Mouse (Mus musculus) splenic B cell, adult 2 months (primary cell): Measurements from ENCODE around the gene Ier2.

ENCODE experiments used
- DNase-seq: peaks from one replicate; pipeline ENCODE4 v3.0.0-alpha.2; 2011; ENCODE audit warnings: low read depth, low spot score
- H3K27me3 ChIP-seq: 2 replicates; pipeline ENCODE4 v1.6.1; 2012; ENCODE audit warnings: mild to moderate bottlenecking, low read length, moderate library complexity, mixed read lengths; ENCODE audit not compliant: control insufficient read depth, poor library complexity, insufficient read depth, severe bottlenecking
- H3K36me3 ChIP-seq: 2 replicates; pipeline ENCODE4 v1.6.1; 2012; ENCODE audit warnings: mild to moderate bottlenecking, low read length, moderate library complexity, mixed read lengths; ENCODE audit not compliant: control insufficient read depth, poor library complexity, insufficient read depth, severe bottlenecking

Ier2 gene

DNA sequence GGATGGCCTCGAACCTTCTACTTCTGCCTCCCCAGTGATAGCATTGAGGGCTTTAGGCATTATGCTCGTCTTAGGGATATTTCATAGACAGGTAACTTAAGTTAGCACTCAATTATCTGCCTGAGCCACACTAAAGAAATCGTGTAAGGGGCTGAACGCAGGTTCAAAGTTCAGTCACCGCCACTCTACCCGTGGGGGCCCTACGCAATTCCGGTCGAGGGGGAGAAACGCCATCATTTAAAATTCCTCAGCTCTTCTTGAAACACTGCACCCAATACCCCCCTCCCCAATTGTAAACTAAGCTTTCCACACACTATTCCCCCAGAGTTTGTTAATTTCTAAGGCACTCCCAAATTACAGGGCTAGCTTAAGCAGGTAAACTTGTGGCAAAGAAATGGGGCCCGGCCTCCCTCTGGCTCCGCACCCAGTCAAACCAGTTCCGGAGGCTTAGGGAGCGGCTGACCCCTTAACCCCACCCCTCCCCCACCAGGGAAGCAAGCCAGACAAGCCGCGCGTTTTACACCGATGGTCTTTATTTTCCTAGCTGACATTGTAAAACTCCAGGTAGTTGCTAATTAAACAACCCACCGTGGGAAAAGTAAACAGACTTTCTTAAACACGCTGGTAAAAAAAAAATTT lies 1.7 kb downstream of the Ier2 start:
- DNase-seq = peak; percentile 43
- Histone ChIP-seq H3K27me3 (no peaks in the 10 kb centered on the region), H3K36me3 (no peaks in the 10 kb centered on the region; the same call in 1 of the 2 replicates)

DNA sequence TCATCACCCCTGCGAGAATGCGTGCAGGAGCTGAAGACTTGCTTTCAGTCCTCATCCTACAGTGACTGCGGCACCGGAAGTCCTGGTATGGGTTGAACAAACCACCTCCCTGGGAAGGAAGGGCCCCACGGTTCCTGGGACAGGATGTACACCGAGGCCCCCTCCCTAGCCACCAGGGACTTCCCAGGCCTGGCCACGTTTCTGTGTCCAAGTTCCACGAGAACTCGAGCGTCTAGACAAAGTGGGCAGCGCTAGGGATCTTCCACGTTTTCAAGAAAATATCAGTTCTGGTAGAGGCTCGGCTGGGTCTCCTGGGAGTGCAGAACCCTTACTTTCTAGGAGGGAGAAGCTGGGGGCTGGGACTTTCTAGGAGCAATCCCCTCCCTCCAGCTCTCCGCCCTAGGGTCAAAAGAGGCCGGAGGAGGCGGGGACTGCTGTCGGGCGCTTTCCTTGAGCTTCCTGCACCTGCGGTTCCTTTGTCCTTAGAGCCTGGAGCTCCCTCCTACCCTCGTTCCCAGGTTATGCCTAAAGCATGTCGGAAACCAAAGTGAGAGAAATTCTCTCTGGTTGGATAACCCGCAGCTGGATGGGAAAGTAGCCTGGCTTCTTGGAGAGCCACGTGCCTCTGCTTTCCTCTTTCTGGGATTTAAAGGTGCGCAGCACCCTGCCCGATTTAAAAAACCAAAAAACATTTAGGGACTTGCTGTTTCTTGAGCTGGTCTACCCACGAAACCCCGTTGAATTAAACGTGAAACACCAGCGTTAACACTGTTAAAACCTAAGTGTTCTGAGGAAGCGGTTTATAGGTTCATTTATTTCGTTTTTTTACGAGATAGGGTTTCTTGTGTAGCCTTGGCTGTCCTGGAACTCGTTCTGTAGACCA lies 2.5 kb downstream of the Ier2 start:
- H3K36me3 ChIP-seq = no peaks in the 10 kb centered on the region; the same call in 1 of the 2 replicates
- no peaks in the 10 kb centered on the region for H3K27me3 ChIP-seq
- peak; percentile 66 for DNase-seq

DNA sequence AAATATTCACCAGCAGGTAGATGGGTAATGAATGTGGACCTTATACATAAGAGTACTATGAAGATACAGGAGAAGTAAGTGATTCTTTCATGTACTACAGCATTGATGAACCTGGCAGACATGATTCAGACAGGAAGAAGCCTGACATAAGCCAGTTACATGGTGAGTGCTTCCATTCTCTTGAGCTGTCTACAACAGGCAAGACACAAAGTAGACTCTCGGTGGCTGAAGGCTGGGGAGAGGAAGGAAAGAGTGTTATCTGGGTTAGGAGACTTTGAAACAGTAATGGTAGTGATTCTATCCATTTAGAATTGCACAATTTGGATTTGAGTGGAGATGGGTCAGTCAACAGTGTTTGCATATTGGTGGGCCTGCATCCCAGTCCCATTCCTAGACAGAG lies 3.7 kb downstream of the Ier2 start:
- H3K36me3 ChIP-seq = no peaks in the 10 kb centered on the region; the same call in 1 of the 2 replicates
- no peaks in the 10 kb centered on the region for H3K27me3 ChIP-seq
- DNase-seq = no peak

DNA sequence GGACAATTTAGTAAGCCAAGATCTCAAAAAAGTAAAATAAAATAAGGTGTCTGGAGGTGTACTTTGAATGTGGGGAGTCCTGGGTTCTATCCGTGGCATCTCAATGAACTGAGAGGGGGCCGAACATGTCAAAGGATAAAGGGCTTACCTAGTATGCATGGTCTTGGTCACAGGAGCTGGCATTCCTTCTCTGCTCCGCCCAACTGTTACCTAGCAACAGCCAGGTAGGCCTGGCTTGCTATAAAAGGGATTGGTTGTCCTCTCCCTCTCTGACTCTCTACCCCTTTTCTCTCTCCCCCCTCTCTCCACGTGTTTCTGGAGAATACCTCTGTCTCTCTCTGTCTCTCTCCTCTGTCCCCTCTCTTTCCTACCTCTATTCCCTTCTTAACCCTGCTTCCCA lies 5.0 kb downstream of the Ier2 start:
- Histone ChIP-seq H3K27me3 (no peaks in the 10 kb centered on the region), H3K36me3 (no peaks in the 10 kb centered on the region; the same call in 1 of the 2 replicates)
- no peak for DNase-seq

DNA sequence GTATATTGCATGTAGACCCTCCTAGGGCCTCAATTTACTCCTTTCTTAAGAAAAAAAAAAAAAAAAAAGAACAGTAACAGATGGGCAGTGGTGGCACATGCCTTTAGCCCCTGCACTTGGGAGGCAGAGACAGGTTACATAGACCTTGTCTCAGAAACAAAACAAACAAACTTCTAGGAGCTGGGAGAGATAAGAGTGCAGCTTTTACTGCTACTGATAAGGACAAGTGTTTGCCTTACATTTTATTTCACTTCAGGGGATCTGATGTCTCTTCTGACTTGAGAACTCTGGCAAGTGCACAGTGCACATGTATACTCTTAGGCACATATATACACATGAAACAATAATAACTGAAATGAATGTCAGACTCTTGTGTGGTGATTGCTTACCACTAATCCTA lies 5.4 kb downstream of the Ier2 start:
- Histone ChIP-seq H3K27me3 (no peaks in the 10 kb centered on the region), H3K36me3 (no peaks in the 10 kb centered on the region; the same call in 1 of the 2 replicates)
- no peak for DNase-seq

DNA sequence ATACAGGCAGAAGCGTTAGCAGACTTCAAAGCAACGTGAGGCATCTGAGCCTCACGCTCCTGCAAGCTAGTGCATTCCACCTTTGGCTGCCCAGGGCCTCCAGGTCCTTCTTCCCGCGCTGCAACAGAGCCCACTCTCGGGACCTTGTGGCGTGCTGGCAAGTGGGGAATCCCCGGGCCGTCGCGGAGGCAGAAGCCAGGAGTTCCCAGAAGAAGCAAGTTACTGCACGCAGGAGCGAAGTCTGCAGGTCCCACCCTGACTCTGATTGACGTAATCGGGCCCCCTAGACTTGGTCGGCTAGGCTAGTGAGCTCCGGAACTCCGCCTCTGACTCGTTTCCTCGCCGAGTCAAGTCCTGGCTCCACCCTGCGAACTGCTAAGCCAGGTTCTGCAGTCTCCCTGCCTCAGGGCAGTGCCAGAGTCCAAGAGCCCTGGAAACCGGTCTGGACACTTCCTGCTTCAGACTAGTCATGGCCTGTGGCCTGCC lies 6.0 kb downstream of the Ier2 start:
- Histone ChIP-seq H3K27me3 (no peaks in the 10 kb centered on the region), H3K36me3 (no peaks in the 10 kb centered on the region; the same call in 1 of the 2 replicates)
- DNase-seq = peak; percentile 81

DNA sequence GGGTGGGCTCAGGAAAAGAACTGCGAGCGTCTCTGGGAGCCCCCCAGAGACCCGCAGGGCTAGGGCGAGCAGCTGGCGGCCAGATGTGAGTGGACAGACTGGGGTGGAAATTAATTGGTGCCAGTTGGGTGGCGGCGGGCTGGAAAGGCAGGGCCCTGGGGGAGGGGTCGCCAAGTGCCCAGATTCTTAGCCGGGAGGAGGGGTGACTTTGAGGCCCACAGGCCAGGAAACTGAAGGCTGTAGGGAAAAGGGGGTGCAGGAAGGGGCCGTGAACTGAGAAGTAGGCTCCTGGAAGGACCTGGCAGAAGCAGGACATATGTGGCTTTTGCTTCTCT lies 6.5 kb downstream of the Ier2 start:
- H3K36me3 ChIP-seq = no peaks in the 10 kb centered on the region
- no peaks in the 10 kb centered on the region for H3K27me3 ChIP-seq
- DNase-seq = no peak

DNA sequence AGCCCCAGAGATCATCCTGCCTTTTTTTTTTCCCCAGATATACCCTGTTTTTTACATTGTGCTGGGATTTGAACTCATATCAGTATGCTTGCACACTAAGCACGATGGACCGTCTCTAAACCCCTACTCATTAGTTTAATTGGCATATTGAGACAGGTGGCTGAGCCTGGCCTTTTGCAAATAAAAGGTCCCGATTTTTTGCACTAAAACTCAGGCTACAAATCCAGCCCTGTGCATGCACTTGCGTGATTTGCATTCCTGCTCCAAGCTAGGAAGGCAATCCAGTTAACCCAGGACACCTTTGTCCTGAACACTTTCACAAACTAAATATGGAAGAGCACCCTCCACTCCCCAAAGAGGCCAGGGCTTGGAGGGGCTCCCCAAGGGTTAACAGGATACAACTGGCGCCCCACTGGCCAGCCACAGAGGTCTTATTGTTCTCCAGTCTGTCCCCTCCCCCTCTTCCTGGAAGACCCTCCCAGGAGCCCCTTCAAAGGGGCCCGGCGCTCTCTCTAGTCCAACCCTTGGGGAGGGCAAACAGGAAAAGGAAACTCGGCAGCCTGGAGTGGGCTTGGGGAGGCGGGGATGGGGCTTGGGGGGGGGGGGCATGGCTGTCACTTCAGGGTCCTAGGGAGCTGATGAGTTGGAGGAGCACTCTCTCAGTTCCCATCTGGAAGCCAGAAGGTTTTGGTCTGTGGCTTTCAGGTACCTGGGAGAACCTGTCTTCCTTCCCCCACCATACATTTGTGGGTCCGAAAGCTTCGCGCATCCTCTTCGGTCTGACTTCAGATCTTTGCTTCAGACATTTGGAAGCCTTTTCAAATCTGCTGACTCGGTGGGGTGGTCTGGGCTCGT lies 7.1 kb downstream of the Ier2 start:
- Histone ChIP-seq H3K36me3 (no peaks in the 10 kb centered on the region), H3K27me3 (no peaks in the 10 kb centered on the region)
- DNase-seq = no peak

DNA sequence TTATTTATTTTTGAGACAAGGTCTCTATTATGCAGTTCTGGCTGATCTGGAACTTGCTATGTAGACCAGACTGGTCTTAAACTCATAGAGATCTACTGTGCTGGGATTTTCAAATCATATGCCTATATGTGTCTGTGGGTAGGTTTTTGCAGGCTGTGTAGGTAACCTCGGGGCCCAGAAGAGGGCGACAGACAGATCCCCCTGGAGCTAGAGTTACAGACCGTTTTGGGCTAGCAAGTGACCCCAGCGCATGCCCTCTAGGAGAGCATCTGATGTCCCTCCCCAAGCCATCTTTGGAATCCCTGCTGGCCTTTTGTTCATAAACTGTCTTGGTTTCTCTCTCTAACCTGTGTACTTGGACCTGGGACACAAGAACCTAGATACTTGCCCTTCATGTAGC lies 8.1 kb downstream of the Ier2 start:
- no peaks in the 10 kb centered on the region for H3K36me3 ChIP-seq
- DNase-seq = peak; percentile 41
- no peaks in the 10 kb centered on the region for H3K27me3 ChIP-seq

DNA sequence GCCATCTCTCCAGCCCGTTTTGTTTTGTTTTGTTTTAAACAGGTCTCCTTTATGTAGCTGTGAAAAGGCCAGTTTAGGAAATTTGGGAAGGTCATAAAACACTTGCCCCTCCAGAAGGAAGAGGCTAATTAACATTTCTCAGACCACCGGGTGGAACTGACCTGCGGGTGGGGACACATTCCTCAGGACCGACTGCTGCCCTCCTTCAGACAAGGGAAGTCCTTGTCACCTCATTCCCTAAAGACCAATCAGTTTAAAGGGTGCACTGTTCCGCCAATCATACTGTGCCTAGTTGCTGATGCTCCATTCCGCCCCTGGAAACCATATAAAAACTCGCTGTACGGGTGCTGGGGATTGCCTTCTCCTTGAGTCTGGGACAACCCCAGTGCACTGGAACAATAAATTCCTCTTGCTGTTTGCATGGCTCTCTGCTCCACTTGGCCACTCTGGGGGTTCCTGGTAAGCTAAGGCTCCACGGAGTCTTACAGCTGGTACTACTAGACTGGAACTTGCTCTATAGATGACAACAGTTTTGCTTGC lies 9.5 kb downstream of the Ier2 start:
- H3K36me3 ChIP-seq = no peaks in the 10 kb centered on the region
- H3K27me3 ChIP-seq = no peaks in the 10 kb centered on the region
- no peak for DNase-seq

DNA sequence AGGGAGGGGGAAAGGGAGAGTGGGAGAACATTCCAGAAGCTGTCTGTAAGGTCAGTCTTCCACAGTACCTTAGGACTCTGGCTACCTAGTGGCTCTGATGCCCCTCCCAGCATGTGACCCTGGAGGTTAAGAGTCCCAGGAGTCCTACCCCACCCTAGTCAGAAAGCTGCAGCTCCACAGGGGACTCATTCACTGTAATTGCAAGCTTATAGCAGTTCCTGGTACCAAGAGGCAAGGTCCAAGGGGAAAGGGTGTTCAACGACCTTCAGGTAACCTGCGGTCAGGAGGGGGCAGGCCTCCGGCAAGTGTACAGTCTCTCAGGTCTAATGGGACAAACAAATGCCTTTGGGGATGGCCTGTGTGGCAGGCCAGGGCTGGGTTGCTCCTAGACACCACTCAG lies 12.4 kb downstream of the Ier2 start:
- H3K27me3 ChIP-seq = no peaks in the 10 kb centered on the region
- DNase-seq = no peak
- H3K36me3 ChIP-seq = no peaks in the 10 kb centered on the region

DNA sequence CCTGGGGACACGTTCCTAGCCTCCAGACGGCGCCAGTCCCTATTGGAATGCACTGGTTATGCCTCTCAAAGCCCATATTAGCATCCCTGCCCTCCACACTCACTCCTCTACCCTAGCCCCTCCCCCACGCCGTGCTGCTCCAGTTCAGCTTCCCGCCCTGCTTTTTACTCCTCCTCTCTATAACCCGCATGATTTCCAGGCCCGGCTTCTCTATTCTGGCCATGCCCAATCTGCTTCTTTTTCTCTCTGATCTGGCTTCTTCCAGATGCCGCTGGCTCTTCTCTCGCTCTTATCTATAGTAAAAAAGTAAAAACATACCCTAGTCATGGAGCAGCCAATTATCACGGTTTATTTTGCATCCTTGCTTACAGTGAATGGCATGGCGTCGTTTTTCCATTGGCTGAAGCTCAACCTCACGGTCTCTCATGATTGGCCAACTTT lies 15.2 kb downstream of the Ier2 start:
- DNase-seq = no peak
- H3K36me3 ChIP-seq = no peaks in the 10 kb centered on the region
- no peaks in the 10 kb centered on the region; the same call in 1 of the 2 replicates for H3K27me3 ChIP-seq

DNA sequence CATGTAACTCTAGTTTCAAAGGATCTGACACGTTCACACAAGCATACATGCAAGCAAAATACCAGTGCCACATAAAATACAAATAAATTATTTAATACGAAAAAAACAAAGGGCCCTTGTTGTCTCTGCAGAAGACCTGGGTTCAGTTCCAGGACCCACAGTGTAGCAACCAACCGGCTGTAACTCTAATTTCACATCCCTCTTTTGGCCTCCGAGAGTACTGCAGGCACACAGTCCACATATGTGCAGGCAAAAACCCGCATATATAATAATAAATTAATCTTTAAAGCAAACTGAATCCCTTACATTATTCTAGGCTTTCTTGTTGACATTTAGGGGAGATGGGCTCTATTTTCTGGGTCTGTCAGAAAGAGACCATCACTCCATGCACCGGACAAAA lies 15.9 kb downstream of the Ier2 start:
- no peaks in the 10 kb centered on the region; the same call in 1 of the 2 replicates for H3K27me3 ChIP-seq
- DNase-seq = peak; percentile 41
- H3K36me3 ChIP-seq = no peaks in the 10 kb centered on the region

DNA sequence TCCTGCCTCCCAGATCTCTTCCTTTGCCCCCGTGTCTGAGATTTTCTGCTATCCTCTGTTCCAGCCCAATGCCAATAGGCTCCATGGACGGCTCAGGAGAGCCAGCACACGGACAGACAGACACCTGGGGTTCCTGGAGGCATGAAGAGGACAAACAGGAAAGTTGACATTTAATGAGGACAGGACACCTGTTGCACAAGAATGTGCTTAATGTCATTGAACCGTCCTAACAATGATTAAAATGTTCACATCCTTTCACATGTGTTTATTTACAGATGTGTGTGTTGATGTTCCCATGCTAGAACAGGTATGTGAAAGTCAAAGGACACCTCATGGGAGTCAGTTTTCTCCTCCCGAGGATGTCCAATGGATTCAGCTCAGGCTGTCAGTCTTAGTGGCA lies 19.6 kb downstream of the Ier2 start:
- Histone ChIP-seq H3K27me3 (no peaks in the 10 kb centered on the region; the same call in 1 of the 2 replicates), H3K36me3 (no peaks in the 10 kb centered on the region)
- no peak for DNase-seq
